Mouse (Mus musculus): ENCODE measurements around the gene Mrps18a.

- TF ChIP-seq CTCF (IDR thresholded peaks at IDR 0.05; ENCODE audit: low read depth, low read length) = no peak
- TF ChIP-seq GATA1 (IDR thresholded peaks at IDR 0.05; ENCODE audit: borderline replicate concordance, low read length) = no peak
- TF ChIP-seq TAL1 (conservative IDR thresholded peaks at IDR 0.05; ENCODE audit: low read depth, low read length) = no peak
- no peak for TF ChIP-seq POLR2AphosphoS5 (IDR thresholded peaks at IDR 0.05; ENCODE audit: insufficient replicate concordance, low read depth, low read length)
- TF ChIP-seq GATA2 (IDR thresholded peaks at IDR 0.05; ENCODE audit: borderline replicate concordance, low read depth, low read length) = no peak
Measured at GRCm38 (mm10) chr17:46116138-46116537, 5.4 kb downstream of the Mrps18a start.

Data from G1E (cell line).